ENCODE assay signal across 20 mouse cellular contexts in genomic region chr16:49196290-49196689, GRCm38 (mm10).
DNase-seq lines count a peak whose midpoint lies in the region; ATAC-seq and TF ChIP-seq lines count a peak whose summit lies in the region.
"Had no signal": no experiment of that assay in that cellular context is flagged by ENCODE, and none has a peak within 500 bp of the region (broad histone marks: within the 10 kb centered on the region; RNA-seq: fewer than 3 reads in every experiment).

No protein-coding gene starts in this region.

- no peak overlapping the region for H3K9ac ChIP-seq in limb, embryonic 14.5 days (ENCODE audit: low read depth, low read length, severe bottlenecking)
- H3K9ac ChIP-seq: embryonic facial prominence, embryonic 12.5 days; kidney, embryonic 15.5 days; neural tube, embryonic 13.5 days had no signal

- no peak overlapping the region for H3K4me2 ChIP-seq in limb, embryonic 14.5 days (replicated peaks; ENCODE audit: low read depth, low read length, severe bottlenecking)
- H3K4me2 ChIP-seq: embryonic facial prominence, embryonic 12.5 days; kidney, embryonic 15.5 days; neural tube, embryonic 13.5 days had no signal

- 31% methylated on average over 3 of the region's 3 CpGs for WGBS in limb, embryonic 14.5 days
- WGBS in limb, embryonic 10.5 days, result 56% methylated on average over 3 of the region's 3 CpGs

- no peaks in the 10 kb centered on the region for H3K27me3 ChIP-seq in limb, embryonic 14.5 days (ENCODE audit: control insufficient read depth, insufficient read depth, low read length)
- H3K27me3 ChIP-seq in limb, embryonic 10.5 days (ENCODE audit: low read depth, poor library complexity, severe bottlenecking), result no peaks in the 10 kb centered on the region
- H3K27me3 ChIP-seq: embryonic facial prominence, embryonic 12.5 days; kidney, embryonic 15.5 days; neural tube, embryonic 13.5 days had no signal

- H3K27ac ChIP-seq in limb, embryonic 14.5 days (replicated peaks; ENCODE audit: low read depth, low read length), result no peak overlapping the region
- no peak overlapping the region for H3K27ac ChIP-seq in limb, embryonic 10.5 days
- H3K27ac ChIP-seq: embryonic facial prominence, embryonic 12.5 days; gastrocnemius, adult 2 months; kidney, embryonic 15.5 days; neural tube, embryonic 13.5 days had no signal

- no peak overlapping the region for H3K4me3 ChIP-seq in limb, embryonic 14.5 days (replicated peaks; ENCODE audit: low read length)
- H3K4me3 ChIP-seq in limb, embryonic 10.5 days, result no peak overlapping the region
- H3K4me3 ChIP-seq: embryonic facial prominence, embryonic 12.5 days; gastrocnemius, adult 2 months; kidney, embryonic 15.5 days; neural tube, embryonic 13.5 days had no signal

- 0 out of 2 replicates have a peak, but pooled peaks have one; percentile 50 for ATAC-seq in frontal cortex, adult (ENCODE audit: low TSS enrichment)
- no peak for ATAC-seq in limb, embryonic 14.5 days (ENCODE audit: low FRiP score, low read depth)
- ATAC-seq in erythroblast, adult 5-6 weeks (replicated peaks; ENCODE audit: low FRiP score, poor library complexity, severe bottlenecking), result no peak

- no peak for TF ChIP-seq POLR2A in limb, embryonic 14.5 days (IDR thresholded peaks at IDR 0.05; ENCODE audit: borderline replicate concordance, extremely low read depth, insufficient read depth, insufficient read length)

- no peak for DNase-seq in frontal cortex, postnatal 36 days (ENCODE audit: low spot score in 2 of 2)
- peak; percentile 28 for DNase-seq in limb, embryonic 14.5 days (ENCODE audit: low spot score)
- no peak for DNase-seq in limb, embryonic 10.5 days (ENCODE audit: low spot score)
- DNase-seq in Muller cell, postnatal 12 days (ENCODE audit: inconsistent ontology term), result peak; percentile 11
- peak; percentile 27 for DNase-seq in retina, embryonic 14.5 days (ENCODE audit: low spot score)
- DNase-seq in adrenal gland, postnatal 14 days, result no peak
- DNase-seq: adrenal gland, adult 2 months; cerebellum, adult 8-10 months; gastrocnemius, adult 2 months; heart, adult 18-20 months; heart, postnatal 14 days; liver; lung, adult 2 months; right cerebral cortex, postnatal 4 days; thymus, adult 2 months had no signal

- H3K9me3 ChIP-seq in limb, embryonic 14.5 days (ENCODE audit: control insufficient read depth, low read length), result no peaks in the 10 kb centered on the region
- no peaks in the 10 kb centered on the region for H3K9me3 ChIP-seq in limb, embryonic 10.5 days (replicated peaks)
- H3K9me3 ChIP-seq: embryonic facial prominence, embryonic 12.5 days; kidney, embryonic 15.5 days; neural tube, embryonic 13.5 days had no signal

- no peaks in the 10 kb centered on the region for H3K36me3 ChIP-seq in limb, embryonic 14.5 days (ENCODE audit: control insufficient read depth, insufficient read depth, low read length)
- no peaks in the 10 kb centered on the region for H3K36me3 ChIP-seq in limb, embryonic 10.5 days
- H3K36me3 ChIP-seq: embryonic facial prominence, embryonic 12.5 days; kidney, embryonic 15.5 days; neural tube, embryonic 13.5 days had no signal

- H3K4me1 ChIP-seq in limb, embryonic 14.5 days (ENCODE audit: control insufficient read depth, insufficient read depth, low read length), result peaks cover 3% of the 10 kb centered on the region; the same call in 1 of the 2 replicates
- no peaks in the 10 kb centered on the region for H3K4me1 ChIP-seq in limb, embryonic 10.5 days
- H3K4me1 ChIP-seq: embryonic facial prominence, embryonic 12.5 days; kidney, embryonic 15.5 days; neural tube, embryonic 13.5 days had no signal

Comparison
In these comparisons a context has a peak if more than half of its experiments do, and no peak if none do; other contexts are left out.
1. DNase-seq: peak in limb, embryonic 14.5 days (single experiment), Muller cell, postnatal 12 days (single experiment) and retina, embryonic 14.5 days (single experiment); none in frontal cortex, postnatal 36 days (0 of 2), limb, embryonic 10.5 days (single experiment) and adrenal gland, postnatal 14 days (single experiment).